Mouse (Mus musculus) liver, adult 2 months (tissue): ENCODE measurements at regions not wholly inside any gene's neighbourhood (a gene's known extent, or its start where the extent isn't known, plus 50 kb on each side); places are given as distances from the start of the nearest gene placed in this dataset.

Experiments
- CTCF ChIP-seq: fragments of 200-500 bp; IDR thresholded peaks from 2 replicates; pipeline ENCODE4 v1.5.1; 2011; ENCODE audit warnings: low read depth, low read length, control low read depth
- POLR2A ChIP-seq: fragments of 200-500 bp; IDR thresholded peaks from 2 replicates; pipeline ENCODE4 v1.6.1; 2011; ENCODE audit warnings: low read length, control low read depth; ENCODE audit not compliant: insufficient read depth; ENCODE audit errors: extremely low read depth

- no peak for TF ChIP-seq CTCF
- no peak for TF ChIP-seq POLR2A
These were observed 463.7 kb upstream of the Pou3f3 start for GRCm38 (mm10) chr1:42231897-42232296.
